In the genomic region with DNA sequence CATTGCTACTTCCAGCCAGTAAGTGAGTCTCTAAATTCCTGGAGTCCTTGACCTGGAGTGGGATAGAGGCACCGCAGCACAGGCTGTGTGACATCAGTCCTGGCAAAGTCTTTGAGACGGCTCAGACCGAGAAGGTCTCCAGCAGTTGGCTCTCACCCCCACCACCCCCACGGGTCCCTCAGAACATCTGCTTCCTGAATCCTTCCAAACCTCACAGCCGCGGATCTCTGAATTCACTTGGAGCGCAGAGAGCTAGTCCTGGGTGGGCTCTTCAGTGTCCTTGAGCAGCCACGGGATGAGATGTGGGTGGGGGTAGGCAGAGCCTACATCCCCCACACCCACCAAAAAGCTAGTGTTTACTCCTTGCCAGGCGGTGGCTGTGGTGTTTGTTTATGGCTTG, we compare ENCODE assay signal across 15 mouse cellular contexts. TPM values are rescaled to one million over a fixed set of nuclear protein-coding genes. Genes with fewer than 3 reads are reported as not detected.
A peak's percentile ranks its signal among the peaks of the same experiment; 100 is the strongest.
DNase-seq lines count a peak whose midpoint lies in the region; ATAC-seq and TF ChIP-seq lines count a peak whose summit lies in the region.
"Had no signal": no experiment of that assay in that cellular context is flagged by ENCODE, and none has a peak within 500 bp of the region (broad histone marks: within the 10 kb centered on the region; RNA-seq: fewer than 3 reads in every experiment).

No protein-coding gene starts in this region.

- no peak overlapping the region for H3K27ac ChIP-seq in forebrain, postnatal 0 days (ENCODE audit: low read depth, low read length)
- no peak overlapping the region for H3K27ac ChIP-seq in midbrain, embryonic 13.5 days
- H3K27ac ChIP-seq: left cerebral cortex, adult 2 months; limb, embryonic 15.5 days; lung, embryonic 15.5 days; midbrain, embryonic 12.5 days had no signal

- no peak overlapping the region for H3K9ac ChIP-seq in forebrain, postnatal 0 days
- no peak overlapping the region for H3K9ac ChIP-seq in midbrain, embryonic 13.5 days (replicated peaks)
- H3K9ac ChIP-seq: limb, embryonic 15.5 days; lung, embryonic 15.5 days; midbrain, embryonic 12.5 days had no signal

- intact Hi-C loops in heart, postnatal 10 days (cut with DNase I), result no loop called here

- no peaks in the 10 kb centered on the region for H3K27me3 ChIP-seq in forebrain, postnatal 0 days (ENCODE audit: insufficient read depth, low read length)
- H3K27me3 ChIP-seq in midbrain, embryonic 13.5 days, result no peaks in the 10 kb centered on the region
- H3K27me3 ChIP-seq: limb, embryonic 15.5 days; midbrain, embryonic 12.5 days had no signal

- peak; percentile 25 for DNase-seq in urinary bladder, postnatal 14 days (ENCODE audit: low spot score)
- no peak for DNase-seq in urinary bladder, adult 2 months (ENCODE audit: low spot score)
- peak; percentile 68 to 72 for DNase-seq in heart, postnatal 10 days
- DNase-seq in kidney, postnatal 14 days, result peak; percentile 53
- peak; percentile 34 for DNase-seq in testis, postnatal 14 days (ENCODE audit: low spot score)
- DNase-seq in forebrain, postnatal 0 days, result no peak
- DNase-seq in B cell, adult 2 months, result no peak
- DNase-seq: retina, postnatal 1 day; thymus, adult 2 months had no signal

- ATAC-seq in forebrain, postnatal 0 days, result no peak
- ATAC-seq in midbrain, embryonic 13.5 days, result no peak
- ATAC-seq: inflammation-experienced regulatory T-cells, adult 6 months had no signal

- H3K4me2 ChIP-seq in forebrain, postnatal 0 days (ENCODE audit: low read depth), result no peak overlapping the region
- no peak overlapping the region for H3K4me2 ChIP-seq in midbrain, embryonic 13.5 days (replicated peaks)
- H3K4me2 ChIP-seq: limb, embryonic 15.5 days; lung, embryonic 15.5 days; midbrain, embryonic 12.5 days had no signal

- H3K36me3 ChIP-seq in forebrain, postnatal 0 days (ENCODE audit: insufficient read depth), result no peaks in the 10 kb centered on the region
- no peaks in the 10 kb centered on the region for H3K36me3 ChIP-seq in midbrain, embryonic 13.5 days
- H3K36me3 ChIP-seq: limb, embryonic 15.5 days; lung, embryonic 15.5 days; midbrain, embryonic 12.5 days had no signal

- WGBS in forebrain, postnatal 0 days, result 91% methylated on average over 9 of the region's 9 CpGs
- 90% methylated on average over 9 of the region's 9 CpGs for WGBS in midbrain, embryonic 13.5 days

- H3K9me3 ChIP-seq in forebrain, postnatal 0 days (ENCODE audit: low read length), result no peaks in the 10 kb centered on the region
- H3K9me3 ChIP-seq in midbrain, embryonic 13.5 days, result peaks cover 8% of the 10 kb centered on the region
- H3K9me3 ChIP-seq: limb, embryonic 15.5 days; lung, embryonic 15.5 days had no signal

- no peak for TF ChIP-seq CTCF in forebrain, postnatal 0 days (IDR thresholded peaks at IDR 0.05; ENCODE audit: low read depth)

- H3K4me3 ChIP-seq in forebrain, postnatal 0 days (ENCODE audit: low read depth, low read length), result no peak overlapping the region
- no peak overlapping the region for H3K4me3 ChIP-seq in midbrain, embryonic 13.5 days (replicated peaks)
- H3K4me3 ChIP-seq: left cerebral cortex, adult 2 months; limb, embryonic 15.5 days; lung, embryonic 15.5 days; midbrain, embryonic 12.5 days had no signal

- 0 out of 2 replicates have a peak, but pooled peaks cover 5% of the 10 kb centered on the region for H3K4me1 ChIP-seq in forebrain, postnatal 0 days (ENCODE audit: insufficient read depth)
- H3K4me1 ChIP-seq in midbrain, embryonic 13.5 days (replicated peaks), result no peaks in the 10 kb centered on the region
- H3K4me1 ChIP-seq: lung, embryonic 15.5 days; midbrain, embryonic 12.5 days had no signal

RNA-seq across cellular contexts. Expression of a gene that starts 57.2 kb away (rescaled TPM):
- 45.4 and 53.8 TPM in 2 replicates for polyA plus RNA-seq in urinary bladder, adult 2 months (2012; rRNA removed)
- 10 to 100 TPM; 23.4 to 24.3 TPM for total RNA-seq in heart, postnatal 10 days (2021)
- total RNA-seq in forebrain, postnatal 0 days (2014; rRNA removed), result 0.23 and 0.24 TPM in 2 replicates
- polyA plus RNA-seq in forebrain, postnatal 0 days (2015; fragmentation: Nextera tagmentation; extraction: Ambion mirVana), result 0.33 and 0.39 TPM in 2 replicates
- 0.05 and 0.15 TPM in 2 replicates for polyA plus RNA-seq in midbrain, embryonic 13.5 days (2015; fragmentation: Nextera tagmentation; extraction: Ambion mirVana)

Comparison
In these comparisons a context has a peak if more than half of its experiments do, and no peak if none do; other contexts are left out.
1. DNase-seq: peak in urinary bladder, postnatal 14 days (single experiment), heart, postnatal 10 days (2 of 2), kidney, postnatal 14 days (single experiment) and testis, postnatal 14 days (single experiment); none in urinary bladder, adult 2 months (single experiment), forebrain, postnatal 0 days (single experiment) and B cell, adult 2 months (0 of 2).
2. RNA of a gene that starts 57.2 kb away (polyA plus RNA-seq): 45.4 to 53.8 TPM in urinary bladder, adult 2 months; 0.33 to 0.39 TPM in forebrain, postnatal 0 days and 0.05 to 0.15 TPM in midbrain, embryonic 13.5 days; every median in the first group is over 10 times any median in the second.